Mouse (Mus musculus) forebrain, embryonic 14.5 days (tissue): Measurements from ENCODE around the gene Klra1. TPM values are rescaled to one million over a fixed set of nuclear protein-coding genes. Genes with fewer than 3 reads are reported as not detected.
"Not testable (repeated sequence)": the region's sequence is repeated elsewhere in the genome, so short reads cannot be mapped to it uniquely, and the experiment has no call there.

Experiments
- ATAC-seq: fragments of 200-750 bp; cut with Nextera tagmentation; 2 replicates; pipeline ENCODE4 v1.8.0; 2017; ENCODE audit warnings: mild to moderate bottlenecking, moderate library complexity
- DNase-seq: peaks from one replicate; pipeline ENCODE4 v3.0.0-alpha.2; 2015; ENCODE audit warnings: low spot score
- H3K27ac ChIP-seq: fragments of 300-500 bp; sonication (generic); 2 replicates; pipeline ENCODE4 v1.5.1; 2014; ENCODE audit warnings: low read depth, mild to moderate bottlenecking, control low read depth, low read length, moderate library complexity
- H3K27me3 ChIP-seq: fragments of 300-500 bp; sonication (generic); replicated peaks from 2 replicates; pipeline ENCODE4 v1.6.1; 2014; ENCODE audit warnings: low read length, control low read depth, mixed read lengths; ENCODE audit not compliant: control insufficient read depth, insufficient read depth
- H3K36me3 ChIP-seq: fragments of 300-500 bp; sonication (generic); 2 replicates; pipeline ENCODE4 v1.6.1; 2014; ENCODE audit warnings: low read length, control low read depth; ENCODE audit not compliant: control insufficient read depth, insufficient read depth
- H3K4me1 ChIP-seq: fragments of 300-500 bp; sonication (generic); 2 replicates; pipeline ENCODE4 v1.6.1; 2014; ENCODE audit warnings: antibody characterized with exemption, low read length, control low read depth; ENCODE audit not compliant: control insufficient read depth, insufficient read depth
- H3K4me2 ChIP-seq: fragments of 300-500 bp; sonication (generic); 2 replicates; pipeline ENCODE4 v1.6.1; 2014; ENCODE audit warnings: mild to moderate bottlenecking, control low read depth, low read length
- H3K4me3 ChIP-seq: fragments of 300-500 bp; sonication (generic); 2 replicates; pipeline ENCODE4 v1.5.1; 2014; ENCODE audit warnings: low read depth, low read length, control low read depth
- H3K9ac ChIP-seq: fragments of 300-500 bp; sonication (generic); 2 replicates; pipeline ENCODE4 v1.6.1; 2014; ENCODE audit warnings: mild to moderate bottlenecking, low read length, control low read depth, moderate library complexity
- H3K9me3 ChIP-seq: fragments of 300-500 bp; sonication (generic); replicated peaks from 2 replicates; pipeline ENCODE4 v1.6.1; 2016; ENCODE audit warnings: low read length, control low read depth, mixed read lengths; ENCODE audit not compliant: control insufficient read depth
- WGBS: fragments of 180-500 bp; shearing (Covaris S2); extraction: QIAGEN DNeasy Blood & Tissue Kit; methylation state at CpG from one replicate; pipeline ENCODE4 v1.1.7; 2014; 5-methylcytosine and 5-hydroxymethylcytosine counted together
- polyA plus RNA-seq: library from polyadenylated mRNA; unstranded; fragments of >200 nt; fragmentation: Nextera tagmentation; extraction: Ambion mirVana; gene quantifications from 2 replicates; pipeline ENCODE4 v1.2.1, GENCODE M21; 2014

The Klra1 gene
- polyA plus RNA-seq = not detected in 2 replicates

GRCm38 (mm10) chr6:130386750-130387149 lies at the start of gene Klra1:
Klra1 (minus strand) TSS chr6:130386874.
- DNase-seq (no peak), ATAC-seq (no peak)
- H3K27me3 ChIP-seq = no peaks in the 10 kb centered on the region
- H3K4me3 ChIP-seq = no peak within 1 kb of the TSS
- no peaks in the 10 kb centered on the region for H3K4me1 ChIP-seq
- WGBS = 80% methylated on average over 2 of the region's 2 CpGs
- no peak within 1 kb of the TSS for H3K9ac ChIP-seq
- H3K9me3 ChIP-seq = no peaks in the 10 kb centered on the region; the same call in 1 of the 2 replicates
- no peaks in the 10 kb centered on the region for H3K36me3 ChIP-seq
- no peak within 1 kb of the TSS for H3K27ac ChIP-seq
- H3K4me2 ChIP-seq = no peak within 1 kb of the TSS

GRCm38 (mm10) chr6:130429511-130429910 lies 42.8 kb upstream of the Klra1 start:
- DNase-seq = no peak
- no peaks in the 10 kb centered on the region for H3K27me3 ChIP-seq
- WGBS = 88% methylated on average over 4 of the region's 4 CpGs
- no peak overlapping the region for H3K9ac ChIP-seq
- H3K4me2 ChIP-seq = no peak overlapping the region
- H3K36me3 ChIP-seq = no peaks in the 10 kb centered on the region
- ATAC-seq = no peak
- no peaks in the 10 kb centered on the region for H3K4me1 ChIP-seq
- no peak overlapping the region for H3K4me3 ChIP-seq
- H3K9me3 ChIP-seq = peaks cover 10% of the 10 kb centered on the region
- H3K27ac ChIP-seq = no peak overlapping the region

DNA sequence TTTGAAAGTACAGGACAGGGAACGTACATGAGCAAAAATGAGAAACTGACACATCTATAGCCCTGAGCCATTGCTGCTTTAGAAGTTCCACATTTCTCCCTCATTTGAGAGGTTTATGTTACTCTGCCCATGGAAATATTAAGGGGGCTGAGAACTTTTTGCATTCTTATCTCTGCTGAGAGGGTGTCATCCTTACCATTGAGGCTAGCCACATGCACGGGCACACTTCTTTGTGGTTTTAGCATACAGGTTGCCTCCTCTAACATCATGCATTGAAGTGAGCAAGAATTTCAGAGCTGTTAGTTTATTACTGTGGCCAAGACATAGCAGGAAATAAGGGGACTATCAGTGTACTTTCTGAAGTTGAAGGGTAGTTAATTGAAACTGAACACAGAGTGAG lies 32.5 kb upstream of the Klra1 start:
- H3K27ac ChIP-seq = no peak overlapping the region
- 89% methylated on average over 2 of the region's 2 CpGs for WGBS
- no peak overlapping the region for H3K4me2 ChIP-seq
- H3K27me3 ChIP-seq = no peaks in the 10 kb centered on the region
- H3K4me3 ChIP-seq = no peak overlapping the region
- no peak for DNase-seq
- H3K36me3 ChIP-seq = no peaks in the 10 kb centered on the region
- H3K9me3 ChIP-seq = peaks cover 13% of the 10 kb centered on the region
- no peak for ATAC-seq
- H3K9ac ChIP-seq = no peak overlapping the region
- H3K4me1 ChIP-seq = no peaks in the 10 kb centered on the region

- DNase-seq (no peak), ATAC-seq (no peak)
- Histone ChIP-seq H3K4me2 (no peak overlapping the region), H3K9ac (no peak overlapping the region), H3K27ac (no peak overlapping the region), H3K36me3 (no peaks in the 10 kb centered on the region), H3K4me1 (no peaks in the 10 kb centered on the region), H3K9me3 (0 out of 2 replicates have a peak, but pooled peaks cover 5% of the 10 kb centered on the region), H3K27me3 (no peaks in the 10 kb centered on the region), H3K4me3 (no peak overlapping the region)
- 60% methylated on average over 1 of the region's 1 CpGs for WGBS
Measured at GRCm38 (mm10) chr6:130404882-130405281, 18.2 kb upstream of the Klra1 start.

GRCm38 (mm10) chr6:130385803-130386202 lies 871 bp downstream of the Klra1 start:
- no peaks in the 10 kb centered on the region; the same call in 1 of the 2 replicates for H3K9me3 ChIP-seq
- H3K4me2 ChIP-seq = no peak overlapping the region
- no peak overlapping the region for H3K4me3 ChIP-seq
- no peaks in the 10 kb centered on the region for H3K36me3 ChIP-seq
- no peaks in the 10 kb centered on the region for H3K27me3 ChIP-seq
- H3K9ac ChIP-seq = no peak overlapping the region
- no peak for DNase-seq
- H3K4me1 ChIP-seq = no peaks in the 10 kb centered on the region
- no peak overlapping the region for H3K27ac ChIP-seq
- WGBS = 60% methylated on average over 1 of the region's 1 CpGs
- ATAC-seq = no peak

DNA sequence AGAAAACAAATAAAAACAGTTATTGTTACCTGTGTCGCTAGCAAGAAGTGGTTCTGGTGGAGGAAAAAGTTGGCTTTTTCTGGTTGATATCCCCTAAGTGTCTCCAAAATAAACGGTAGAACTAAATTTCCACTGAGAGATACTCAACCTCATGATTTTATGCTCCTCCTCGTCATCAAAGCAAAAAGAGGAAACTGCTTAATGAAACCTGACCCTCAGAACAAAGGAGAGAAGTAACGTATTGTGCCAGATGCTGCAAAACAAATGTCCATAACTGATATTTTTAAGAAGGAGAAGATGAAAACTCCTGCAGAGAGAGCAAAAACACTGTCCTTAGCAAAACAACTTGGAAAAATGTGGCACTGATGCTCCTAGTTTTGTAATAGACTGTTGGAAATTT lies 4.3 kb downstream of the Klra1 start:
- Histone ChIP-seq H3K4me3 (no peak overlapping the region), H3K4me1 (no peaks in the 10 kb centered on the region), H3K36me3 (no peaks in the 10 kb centered on the region), H3K27ac (no peak overlapping the region), H3K9ac (no peak overlapping the region), H3K4me2 (no peak overlapping the region), H3K27me3 (no peaks in the 10 kb centered on the region), H3K9me3 (peaks cover 3% of the 10 kb centered on the region; the same call in 1 of the 2 replicates)
- 80% methylated on average over 4 of the region's 4 CpGs for WGBS
- no peak for ATAC-seq
- DNase-seq = no peak

DNA sequence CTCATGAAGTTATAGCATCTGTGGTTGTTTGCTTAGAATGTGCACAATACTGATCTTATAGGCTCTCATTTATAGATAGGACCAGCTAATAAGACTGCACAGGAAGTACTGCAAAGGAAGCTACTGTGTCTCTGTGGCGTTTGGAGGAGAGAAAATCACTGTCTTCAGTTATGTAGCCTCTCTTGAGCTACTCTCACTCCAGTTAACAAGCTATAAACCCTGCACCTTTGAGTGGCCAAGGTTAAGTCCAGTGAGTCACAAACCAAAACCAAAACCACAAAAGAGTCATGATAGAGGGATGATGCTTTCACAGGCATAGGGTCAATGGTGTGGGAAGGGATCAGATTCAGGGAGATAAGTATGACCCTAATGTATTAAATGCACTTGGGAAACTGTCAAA lies 41.3 kb downstream of the Klra1 start:
- ATAC-seq = not testable (repeated sequence)

GRCm38 (mm10) chr6:130341973-130342372 lies 44.7 kb downstream of the Klra1 start:
- not testable (repeated sequence) for H3K4me1 ChIP-seq, H3K4me3 ChIP-seq, ATAC-seq, H3K9ac ChIP-seq, H3K27me3 ChIP-seq, H3K36me3 ChIP-seq, H3K9me3 ChIP-seq, H3K4me2 ChIP-seq, DNase-seq, H3K27ac ChIP-seq
- WGBS = 83% methylated on average over 2 of the region's 2 CpGs

More for the DNA sequence above, 41.3 kb downstream of the Klra1 start:
- H3K27me3 ChIP-seq, H3K4me3 ChIP-seq, H3K27ac ChIP-seq, H3K9ac ChIP-seq, DNase-seq, H3K4me2 ChIP-seq, H3K9me3 ChIP-seq, H3K4me1 ChIP-seq, H3K36me3 ChIP-seq: not testable (repeated sequence)
- 20% methylated on average over 1 of the region's 1 CpGs for WGBS

DNA sequence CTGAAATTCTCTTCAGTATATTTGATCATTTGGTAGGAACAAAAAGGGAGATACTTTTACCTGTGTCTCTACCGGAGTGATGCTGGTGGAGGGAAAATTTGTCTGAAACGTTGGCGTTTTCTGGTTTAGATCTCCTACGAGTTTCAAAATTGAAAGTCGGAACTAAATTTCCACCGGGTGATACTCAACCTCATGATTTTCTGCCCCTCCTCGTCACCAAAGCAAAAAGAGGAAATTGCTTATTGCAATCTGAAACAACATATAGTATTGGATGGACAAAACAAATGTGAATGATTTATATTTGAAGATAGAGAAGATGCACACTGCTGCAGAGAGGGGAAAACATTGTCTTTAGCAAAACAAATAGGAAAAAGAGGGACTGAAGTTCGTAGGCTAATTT lies 49.3 kb downstream of the Klra1 start, which contains the start of gene Klra3:
Klra3 (minus strand) TSS at position 164 of the 400 bp plus-strand sequence.
- Histone ChIP-seq H3K9me3 (no peaks in the 10 kb centered on the region; the same call in 1 of the 2 replicates), H3K4me1 (no peaks in the 10 kb centered on the region), H3K27ac (no peak within 1 kb of the TSS), H3K36me3 (no peaks in the 10 kb centered on the region), H3K4me2 (no peak within 1 kb of the TSS), H3K27me3 (no peaks in the 10 kb centered on the region), H3K9ac (no peak within 1 kb of the TSS), H3K4me3 (no peak within 1 kb of the TSS)
- ATAC-seq (no peak), DNase-seq (no peak)
- WGBS = 90% methylated on average over 8 of the region's 8 CpGs
